Mouse (Mus musculus) neural tube, embryonic 12.5 days (tissue): ENCODE measurements around the gene Olfr1148. TPM values are rescaled to one million over a fixed set of nuclear protein-coding genes. Genes with fewer than 3 reads are reported as not detected.

ENCODE experiments used
- ATAC-seq: fragments of 200-750 bp; cut with Nextera tagmentation; 2 replicates; pipeline ENCODE4 v1.8.0; 2017; ENCODE audit warnings: low read depth, mild to moderate bottlenecking, moderate TSS enrichment, moderate library complexity; ENCODE audit not compliant: low FRiP score
- H3K27ac ChIP-seq: fragments of 300-500 bp; sonication (generic); 2 replicates; pipeline ENCODE4 v1.5.1; 2016
- H3K27me3 ChIP-seq: fragments of 300-500 bp; sonication (generic); replicated peaks from 2 replicates; pipeline ENCODE4 v1.6.1; 2016; ENCODE audit warnings: mild to moderate bottlenecking
- H3K36me3 ChIP-seq: fragments of 300-500 bp; sonication (generic); 2 replicates; pipeline ENCODE4 v1.6.1; 2016; ENCODE audit warnings: mild to moderate bottlenecking
- H3K4me1 ChIP-seq: fragments of 300-500 bp; sonication (generic); 2 replicates; pipeline ENCODE4 v1.6.1; 2016
- H3K4me2 ChIP-seq: fragments of 300-500 bp; sonication (generic); replicated peaks from 2 replicates; pipeline ENCODE4 v1.6.1; 2016; ENCODE audit warnings: mild to moderate bottlenecking
- H3K4me3 ChIP-seq: fragments of 300-500 bp; sonication (generic); 2 replicates; pipeline ENCODE4 v1.5.1; 2016
- H3K9ac ChIP-seq: fragments of 300-500 bp; sonication (generic); 2 replicates; pipeline ENCODE4 v1.6.1; 2016; ENCODE audit warnings: mild to moderate bottlenecking
- H3K9me3 ChIP-seq: fragments of 300-500 bp; sonication (generic); 2 replicates; pipeline ENCODE4 v1.6.1; 2016; ENCODE audit warnings: mild to moderate bottlenecking
- WGBS: fragments of 180-500 bp; shearing (Covaris S2); methylation state at CpG from one replicate; pipeline ENCODE4 v1.1.7; 2016; 5-methylcytosine and 5-hydroxymethylcytosine counted together
- polyA plus RNA-seq: library from polyadenylated mRNA; unstranded; fragments of >200 nt; fragmentation: Nextera tagmentation; extraction: Ambion mirVana; gene quantifications from 2 replicates; pipeline ENCODE4 v1.2.1, GENCODE M21; 2016

Gene Olfr1148
- not detected in 2 replicates for polyA plus RNA-seq

GRCm38 (mm10) chr2:87830233-87830632 is at the start of gene Olfr1148:
TSS of gene Olfr1148 (plus strand) at chr2:87830533.
- Histone ChIP-seq H3K4me2 (no peak within 1 kb of the TSS), H3K4me1 (no peaks in the 10 kb centered on the region), H3K27ac (no peak within 1 kb of the TSS), H3K27me3 (no peaks in the 10 kb centered on the region), H3K9ac (no peak within 1 kb of the TSS), H3K9me3 (no peaks in the 10 kb centered on the region), H3K36me3 (no peaks in the 10 kb centered on the region), H3K4me3 (no peak within 1 kb of the TSS)
- 98% methylated on average over 1 of the region's 1 CpGs for WGBS
- no peak for ATAC-seq

GRCm38 (mm10) chr2:87800292-87800691 is 30.0 kb upstream of the Olfr1148 start, which contains the start of gene Olfr1143:
TSS of gene Olfr1143 (plus strand) at chr2:87800592.
- H3K9ac ChIP-seq: no peak within 1 kb of the TSS
- H3K27ac ChIP-seq: no peak within 1 kb of the TSS
- no peak for ATAC-seq
- no peak within 1 kb of the TSS for H3K4me2 ChIP-seq
- H3K36me3 ChIP-seq: no peaks in the 10 kb centered on the region
- H3K4me1 ChIP-seq: no peaks in the 10 kb centered on the region
- no peaks in the 10 kb centered on the region for H3K9me3 ChIP-seq
- H3K4me3 ChIP-seq: no peak within 1 kb of the TSS
- H3K27me3 ChIP-seq: no peaks in the 10 kb centered on the region

- Histone ChIP-seq H3K27me3 (no peaks in the 10 kb centered on the region), H3K4me2 (no peak within 1 kb of the TSS), H3K4me1 (no peaks in the 10 kb centered on the region), H3K36me3 (no peaks in the 10 kb centered on the region), H3K9me3 (no peaks in the 10 kb centered on the region), H3K4me3 (no peak within 1 kb of the TSS), H3K27ac (no peak within 1 kb of the TSS), H3K9ac (no peak within 1 kb of the TSS)
- no peak for ATAC-seq
- 82% methylated on average over 1 of the region's 1 CpGs for WGBS
Measured at GRCm38 (mm10) chr2:87809522-87809921, 20.8 kb upstream of the Olfr1148 start, which contains the start of gene Olfr1145. TSS of gene Olfr1145 (plus strand) at chr2:87809822.

GRCm38 (mm10) chr2:87843693-87844092 is 13.4 kb downstream of the Olfr1148 start, which contains the start of gene Olfr1150-ps1:
TSS of gene Olfr1150-ps1 (plus strand) at chr2:87843993.
- no peak within 1 kb of the TSS for H3K4me2 ChIP-seq
- H3K27me3 ChIP-seq: no peaks in the 10 kb centered on the region
- no peak within 1 kb of the TSS for H3K9ac ChIP-seq
- no peaks in the 10 kb centered on the region for H3K36me3 ChIP-seq
- no peaks in the 10 kb centered on the region for H3K9me3 ChIP-seq
- H3K4me3 ChIP-seq: no peak within 1 kb of the TSS
- 80% methylated on average over 1 of the region's 1 CpGs for WGBS
- no peaks in the 10 kb centered on the region for H3K4me1 ChIP-seq
- H3K27ac ChIP-seq: no peak within 1 kb of the TSS
- no peak for ATAC-seq

- Histone ChIP-seq H3K27ac (no peak within 1 kb of the TSS), H3K9ac (no peak within 1 kb of the TSS), H3K9me3 (no peaks in the 10 kb centered on the region), H3K4me2 (no peak within 1 kb of the TSS), H3K36me3 (no peaks in the 10 kb centered on the region), H3K27me3 (no peaks in the 10 kb centered on the region), H3K4me1 (no peaks in the 10 kb centered on the region), H3K4me3 (no peak within 1 kb of the TSS)
- no peak for ATAC-seq
- 93% methylated on average over 1 of the region's 1 CpGs for WGBS
Measured at GRCm38 (mm10) chr2:87855562-87855961, 25.2 kb downstream of the Olfr1148 start, which contains the start of gene Olfr1151. TSS of gene Olfr1151 (plus strand) at chr2:87855862.

- Histone ChIP-seq H3K27ac (no peak within 1 kb of the TSS), H3K4me1 (no peaks in the 10 kb centered on the region), H3K9me3 (no peaks in the 10 kb centered on the region), H3K4me3 (no peak within 1 kb of the TSS), H3K27me3 (no peaks in the 10 kb centered on the region), H3K9ac (no peak within 1 kb of the TSS), H3K36me3 (no peaks in the 10 kb centered on the region), H3K4me2 (no peak within 1 kb of the TSS)
- ATAC-seq: no peak
Measured at GRCm38 (mm10) chr2:87866192-87866591, 35.9 kb downstream of the Olfr1148 start, which contains the start of gene Olfr1152. TSS of gene Olfr1152 (plus strand) at chr2:87866492.

Other genes starting within 250 kb of the Olfr1148 start
- gene Olfr1130, start 224.3 kb upstream of the Olfr1148 start, polyA plus RNA-seq: not detected in 2 replicates
- not detected in 2 replicates for gene Olfr1131, start 203.4 kb upstream of the Olfr1148 start, polyA plus RNA-seq
- gene Olfr1132, start 193.0 kb upstream of the Olfr1148 start, polyA plus RNA-seq: not detected in 2 replicates
- not detected in 2 replicates for gene Olfr1133, start 183.2 kb upstream of the Olfr1148 start, polyA plus RNA-seq
- not detected in 2 replicates for gene Olfr1134, start 172.1 kb upstream of the Olfr1148 start, polyA plus RNA-seq
- not detected in 2 replicates for gene Olfr1135, start 156.9 kb upstream of the Olfr1148 start, polyA plus RNA-seq
- not detected in 2 replicates for gene Olfr1136, start 136.6 kb upstream of the Olfr1148 start, polyA plus RNA-seq
- gene Olfr1137, start 117.4 kb upstream of the Olfr1148 start, polyA plus RNA-seq: not detected in 2 replicates
- gene Olfr1138, start 90.6 kb upstream of the Olfr1148 start, polyA plus RNA-seq: not detected in 2 replicates
- gene Olfr1140, start 86.8 kb upstream of the Olfr1148 start, polyA plus RNA-seq: not detected in 2 replicates
- gene Olfr1141, start 76.5 kb upstream of the Olfr1148 start, polyA plus RNA-seq: not detected in 2 replicates
- gene Olfr152, start 51.0 kb upstream of the Olfr1148 start, polyA plus RNA-seq: not detected in 2 replicates
- gene Olfr1143, start 29.9 kb upstream of the Olfr1148 start, polyA plus RNA-seq: not detected in 2 replicates
- not detected in 2 replicates for gene Olfr1145, start 20.7 kb upstream of the Olfr1148 start, polyA plus RNA-seq
- not detected in 2 replicates for gene Olfr1150-ps1, start 13.5 kb downstream of the Olfr1148 start, polyA plus RNA-seq
- not detected in 2 replicates for gene Olfr1151, start 25.3 kb downstream of the Olfr1148 start, polyA plus RNA-seq
- 0.03 TPM in 1 of 2 replicates, not detected in the other for gene Olfr1152, start 36.0 kb downstream of the Olfr1148 start, polyA plus RNA-seq
- not detected in 2 replicates for gene Olfr1153, start 64.4 kb downstream of the Olfr1148 start, polyA plus RNA-seq
- not detected in 2 replicates for gene Olfr1154, start 74.6 kb downstream of the Olfr1148 start, polyA plus RNA-seq
- gene Olfr1155, start 114.6 kb downstream of the Olfr1148 start, polyA plus RNA-seq: not detected in 2 replicates
- not detected in 2 replicates for gene Olfr1156, start 122.6 kb downstream of the Olfr1148 start, polyA plus RNA-seq
- not detected in 2 replicates for gene Olfr1157, start 137.8 kb downstream of the Olfr1148 start, polyA plus RNA-seq
- gene Olfr74, start 144.1 kb downstream of the Olfr1148 start, polyA plus RNA-seq: not detected in 2 replicates
- not detected in 2 replicates for gene Olfr1158, start 159.6 kb downstream of the Olfr1148 start, polyA plus RNA-seq
- gene Olfr1160, start 177.7 kb downstream of the Olfr1148 start, polyA plus RNA-seq: not detected in 2 replicates
- not detected in 2 replicates for gene Olfr1161, start 192.2 kb downstream of the Olfr1148 start, polyA plus RNA-seq
- not detected in 2 replicates for gene Olfr73, start 207.2 kb downstream of the Olfr1148 start, polyA plus RNA-seq
- gene Olfr1162, start 220.6 kb downstream of the Olfr1148 start, polyA plus RNA-seq: not detected in 2 replicates
- gene Olfr1163, start 241.3 kb downstream of the Olfr1148 start, polyA plus RNA-seq: not detected in 2 replicates